Mouse (Mus musculus) layer of hippocampus, adult 18-20 months (tissue): ENCODE measurements around the gene Rusc1. TPM values are rescaled to one million over a fixed set of nuclear protein-coding genes. Genes with fewer than 3 reads are reported as not detected.
"Not testable (repeated sequence)": the region's sequence is repeated elsewhere in the genome, so short reads cannot be mapped to it uniquely, and the experiment has no call there.

Experiments
- DNase-seq, 2 experiments: peaks; one replicate each; pipeline ENCODE4 v3.0.0; 2022; ENCODE audit warnings: low spot score in 2 of 2
- total RNA-seq, 2 experiments: library from RNA; stranded (reverse); gene quantifications; 2 replicates each; pipeline ENCODE4 v1.2.3; 2021

The Rusc1 gene
- total RNA-seq, 2 experiments from 2014 or later, result 128 to 134 TPM

DNA sequence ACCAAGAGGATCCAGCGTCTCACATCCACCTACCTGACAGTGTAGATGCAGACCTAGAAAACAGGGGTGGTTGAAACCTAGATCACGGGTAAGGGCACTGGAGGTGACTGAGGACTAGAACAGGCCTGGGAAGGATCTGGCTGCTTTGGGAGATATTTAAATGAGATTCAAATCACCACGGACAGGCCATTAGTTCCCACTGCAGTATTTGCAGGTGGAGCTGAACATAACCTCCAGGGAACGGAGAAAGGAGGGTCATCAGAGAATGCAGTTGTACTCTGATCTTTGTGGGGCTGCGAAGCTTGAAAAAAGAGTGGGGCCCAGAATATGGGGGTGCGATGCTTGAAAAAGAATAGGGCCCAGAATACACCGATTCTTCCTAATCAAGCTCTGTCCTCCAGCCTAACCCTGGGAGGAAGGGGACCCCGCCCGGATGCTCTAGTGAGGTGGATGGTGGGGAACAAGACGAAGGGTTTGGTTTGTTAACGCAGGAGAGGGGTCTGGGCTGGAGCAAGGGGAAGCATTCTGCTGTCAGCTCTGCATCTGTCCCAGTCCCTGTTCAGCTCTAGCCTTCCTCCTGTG is 511 bp downstream of the Rusc1 start:
- no peak for DNase-seq

DNA sequence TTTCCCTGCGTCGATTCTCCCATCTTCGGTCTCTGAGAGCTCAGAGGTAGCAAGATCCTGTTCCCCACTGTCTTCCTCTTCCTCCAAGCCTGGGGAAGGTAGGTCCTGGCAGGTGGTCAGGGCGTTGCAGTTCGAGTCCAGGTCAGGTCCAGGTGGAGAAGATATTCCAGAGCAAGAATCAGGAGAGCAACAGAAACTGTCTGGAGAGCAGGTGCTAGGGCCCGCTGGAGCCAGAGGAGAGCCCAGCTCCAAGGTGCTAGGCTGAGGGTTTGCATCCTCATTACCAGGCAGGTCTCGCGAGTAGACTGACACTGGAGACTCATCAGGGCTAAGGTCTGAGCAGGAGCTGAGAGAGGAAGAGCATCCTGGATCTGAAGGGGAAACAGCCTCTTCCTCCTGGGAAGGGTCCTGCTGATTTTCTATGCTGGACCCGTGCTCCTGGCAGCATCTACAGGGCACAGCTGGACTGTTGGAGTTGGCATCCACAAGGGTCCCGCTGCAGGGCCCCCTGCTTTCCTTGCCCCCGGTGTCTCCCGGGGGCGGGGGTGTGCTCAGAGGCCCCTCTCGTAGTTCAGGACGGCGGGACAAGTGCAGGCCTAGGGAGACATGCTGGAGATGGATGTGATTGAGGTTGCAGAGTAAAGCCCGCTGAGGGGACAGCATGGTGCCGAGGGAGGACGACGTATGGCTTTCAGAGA is 1.2 kb downstream of the Rusc1 start:
- no peak for DNase-seq

DNA sequence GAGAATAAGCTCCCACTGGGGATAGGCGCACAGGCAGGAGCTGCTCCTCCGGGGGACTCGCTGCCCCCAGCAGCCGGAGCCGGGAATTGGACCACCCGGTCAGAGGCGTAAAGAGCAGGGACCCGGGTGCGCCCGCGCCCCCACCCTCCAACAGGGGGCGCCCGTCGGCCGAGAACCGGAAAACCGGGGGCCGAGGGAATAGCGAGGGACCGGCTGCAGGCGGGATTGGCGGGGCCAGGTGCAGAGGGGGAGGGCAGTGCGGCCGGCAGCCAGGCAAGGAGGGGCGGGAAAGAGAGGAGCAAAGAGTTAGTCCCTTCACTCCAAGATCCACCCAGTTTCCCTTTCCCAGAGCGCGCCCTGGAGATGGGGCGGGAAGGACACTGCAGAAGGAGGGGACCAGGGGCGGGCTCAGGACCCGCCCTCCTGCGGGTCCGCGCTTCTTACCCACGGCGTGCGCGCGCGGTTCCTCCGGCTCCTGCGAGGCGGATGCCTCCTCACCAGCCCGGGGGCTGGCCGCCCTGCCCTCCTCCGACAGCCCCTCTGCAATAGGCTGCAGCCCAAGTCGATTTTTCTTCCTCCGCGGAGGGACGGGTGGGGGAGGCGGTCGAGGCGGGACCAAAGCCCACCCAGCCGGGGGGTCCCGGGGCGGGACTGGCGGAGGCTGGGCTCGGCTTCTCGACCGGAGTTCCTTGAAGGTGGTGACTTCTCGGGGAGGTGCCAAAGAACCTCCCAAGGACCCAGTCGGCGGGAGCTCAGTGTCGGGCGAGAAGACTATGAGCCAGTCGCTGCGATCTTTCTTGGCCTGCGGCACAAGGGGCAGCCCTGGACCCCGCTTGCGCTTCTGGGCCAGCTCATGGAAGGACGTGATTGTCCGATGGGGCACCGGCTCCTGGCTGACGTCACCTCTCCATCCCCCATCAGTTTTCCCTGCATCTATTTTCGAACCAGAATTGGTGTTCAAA is 2.1 kb downstream of the Rusc1 start:
- DNase-seq, result peak; percentile 81 to 83

DNA sequence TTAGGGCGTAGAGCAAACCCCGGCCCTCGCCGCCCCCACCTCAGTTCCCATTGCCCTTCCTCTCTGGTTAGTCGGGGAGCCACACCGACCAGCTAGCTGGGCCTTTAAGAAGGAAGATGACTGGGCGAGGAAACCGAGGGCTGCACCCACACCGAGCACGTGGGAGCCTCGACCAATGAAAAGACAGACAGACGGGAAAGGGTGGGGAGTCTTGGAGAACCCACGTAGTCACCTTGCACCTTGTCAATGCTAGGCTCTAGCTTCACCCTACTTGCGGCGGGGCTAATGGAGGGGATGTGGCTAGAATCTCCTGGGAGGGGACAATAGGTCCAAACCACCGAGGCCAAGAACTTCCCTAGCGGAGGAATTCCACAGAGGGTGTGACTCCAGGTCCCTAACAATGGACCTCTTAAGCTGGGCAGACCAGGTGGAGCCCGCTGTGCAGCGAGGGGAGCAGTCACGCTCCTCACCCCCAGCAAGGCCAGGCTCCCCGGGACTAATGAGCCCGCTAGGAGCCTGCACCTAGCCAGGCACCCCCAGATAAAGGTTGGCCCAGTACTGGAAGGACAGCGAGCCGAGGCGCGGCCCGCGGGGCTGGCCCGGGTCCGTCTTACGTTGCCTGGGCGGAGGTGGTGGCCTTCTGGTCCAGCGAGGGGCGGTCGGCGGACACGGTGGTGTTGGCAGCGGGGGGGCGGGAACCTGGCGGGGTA is 3.1 kb downstream of the Rusc1 start:
- DNase-seq, result peak; percentile 85 to 93

DNA sequence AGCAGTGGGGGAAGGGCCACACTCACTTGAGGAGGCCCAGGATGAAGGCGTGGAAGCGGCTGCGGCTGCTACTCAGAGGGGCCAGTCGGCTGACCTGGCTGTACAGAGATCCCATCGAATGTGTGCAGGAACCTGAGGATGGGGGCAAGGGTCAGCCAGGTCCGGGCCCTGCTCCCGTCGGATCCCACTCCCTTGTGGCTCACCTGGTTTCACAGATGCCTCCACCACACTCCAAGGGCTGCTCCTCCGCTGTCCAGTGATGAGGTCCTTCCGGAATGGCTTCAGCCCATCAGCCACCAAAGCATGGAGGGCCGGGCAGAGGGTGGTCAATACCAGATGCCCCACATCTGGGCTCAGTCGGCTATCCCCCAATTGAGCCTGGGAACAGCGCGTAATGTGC is 4.1 kb downstream of the Rusc1 start:
- DNase-seq, result no peak

DNA sequence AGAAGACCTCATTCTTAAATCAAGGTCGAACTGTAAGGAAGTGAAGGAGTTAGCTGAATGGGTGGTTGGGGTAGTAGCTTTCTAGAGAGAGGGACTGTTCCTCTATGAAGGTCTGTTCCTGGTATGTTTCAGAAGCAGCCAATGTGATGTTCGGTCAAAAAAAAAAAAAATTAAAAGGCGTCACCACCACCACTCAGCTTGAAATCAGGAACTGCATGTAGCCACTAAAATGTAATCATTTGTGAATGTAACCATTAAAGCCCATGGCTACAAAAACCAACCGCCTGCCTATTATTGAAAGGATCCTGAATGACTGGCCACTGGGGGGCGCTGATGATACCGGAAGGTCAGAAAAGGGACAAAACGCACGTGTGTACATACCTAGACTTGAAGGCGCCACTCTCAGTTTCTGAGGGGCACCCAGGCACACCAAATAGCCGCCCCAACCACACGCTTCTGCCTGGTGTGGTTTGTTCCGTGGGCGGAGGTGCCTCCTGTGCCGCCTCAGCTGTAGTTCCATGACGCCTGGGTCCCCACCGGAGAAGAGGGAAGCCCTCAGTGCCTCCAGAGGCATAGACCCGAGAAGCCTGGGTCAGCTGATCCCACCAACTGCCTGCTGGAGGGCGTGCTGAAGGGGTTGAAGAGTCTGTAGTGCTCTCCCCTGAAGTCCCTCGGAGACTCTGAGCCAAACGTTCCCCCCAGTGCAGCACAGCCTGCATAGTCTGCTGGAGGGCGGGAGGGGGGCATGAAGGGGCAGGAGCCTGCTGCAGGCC is 5.6 kb downstream of the Rusc1 start:
- DNase-seq, result peak in 1 of 2 experiments; percentile 83

DNA sequence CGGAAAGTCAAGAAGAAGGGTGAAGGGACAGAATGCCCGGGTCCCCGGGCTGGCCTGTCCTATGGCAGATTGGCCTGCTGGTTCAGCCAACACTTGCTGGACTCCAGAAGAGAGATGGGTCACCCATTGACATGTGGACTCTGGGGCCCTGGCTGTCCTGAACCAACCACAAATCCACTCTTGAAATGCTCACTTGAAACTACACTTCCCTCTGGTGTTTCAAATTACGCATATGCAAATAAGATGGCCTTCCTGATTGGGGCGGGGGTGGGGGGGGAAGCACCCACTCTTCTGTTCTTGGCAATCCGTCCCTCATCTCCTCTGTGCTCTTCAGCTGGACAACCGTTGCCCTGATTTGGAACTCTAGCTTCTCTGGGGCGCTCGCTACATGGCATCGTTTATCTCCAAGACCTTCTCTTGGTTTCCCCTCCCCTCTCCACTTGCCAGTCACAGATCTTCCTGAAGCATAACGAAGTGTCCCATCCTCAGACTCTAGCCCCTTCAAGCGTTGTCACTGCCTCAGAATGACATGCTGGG is 8.4 kb downstream of the Rusc1 start:
- DNase-seq, result no peak

DNA sequence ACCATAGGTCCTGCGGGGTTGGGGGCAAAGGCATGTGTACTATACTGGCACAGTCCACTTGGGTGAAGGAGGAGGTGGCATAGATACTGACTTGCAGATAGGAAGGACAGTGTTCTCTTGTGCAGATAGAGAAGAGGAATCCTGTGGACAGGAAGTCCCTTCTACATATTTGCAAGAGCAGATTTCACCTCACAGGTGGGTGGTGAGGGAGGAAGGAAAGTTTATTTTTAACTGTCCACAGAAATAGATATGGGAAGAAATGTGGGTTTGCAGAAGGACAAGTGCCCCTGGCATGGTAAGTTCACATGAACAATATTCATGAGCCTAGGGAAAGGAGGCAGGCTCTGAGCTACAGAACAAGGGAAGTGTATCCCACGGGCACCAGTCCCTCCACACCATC is 9.0 kb downstream of the Rusc1 start:
- no peak for DNase-seq

DNA sequence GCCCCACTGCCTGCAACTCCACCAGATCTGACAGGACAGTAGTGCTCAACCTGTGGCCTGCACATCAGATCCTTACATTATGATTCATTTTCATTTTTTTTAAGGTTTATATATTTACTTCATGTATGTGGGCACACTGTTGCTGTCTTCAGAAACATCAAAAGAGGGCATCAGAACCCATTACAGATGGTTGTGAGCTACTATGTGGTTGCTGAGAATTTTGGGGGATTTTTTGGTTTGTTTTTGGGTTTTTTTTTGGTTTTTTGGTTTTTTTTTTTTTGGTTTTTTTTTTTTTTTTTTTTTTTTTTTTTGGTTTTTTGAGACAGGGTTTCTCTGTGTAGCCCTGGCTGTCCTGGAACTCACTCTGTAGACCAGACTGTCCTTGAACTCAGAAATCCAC is 10.8 kb downstream of the Rusc1 start:
- DNase-seq, result not testable (repeated sequence)

DNA sequence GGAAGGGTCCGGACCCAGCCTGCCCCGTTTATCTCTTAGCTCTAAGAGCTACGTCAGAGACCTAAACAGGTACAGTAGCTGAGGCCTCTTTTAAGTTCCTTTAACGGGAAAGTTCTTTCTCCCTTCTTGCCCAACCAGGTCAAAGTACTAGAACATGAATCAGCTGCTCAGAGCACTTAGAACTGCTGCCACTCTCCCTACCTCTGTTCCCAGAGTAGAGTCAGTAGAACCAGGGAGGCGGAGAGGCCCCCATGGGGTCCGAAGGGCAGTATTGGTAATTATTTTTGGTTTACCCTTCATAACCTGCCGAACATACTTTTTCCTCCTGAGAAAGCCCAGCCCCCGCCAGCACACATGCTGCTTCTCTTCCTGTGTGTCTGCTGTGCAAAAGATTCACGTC is 15.7 kb downstream of the Rusc1 start:
- no peak for DNase-seq

DNA sequence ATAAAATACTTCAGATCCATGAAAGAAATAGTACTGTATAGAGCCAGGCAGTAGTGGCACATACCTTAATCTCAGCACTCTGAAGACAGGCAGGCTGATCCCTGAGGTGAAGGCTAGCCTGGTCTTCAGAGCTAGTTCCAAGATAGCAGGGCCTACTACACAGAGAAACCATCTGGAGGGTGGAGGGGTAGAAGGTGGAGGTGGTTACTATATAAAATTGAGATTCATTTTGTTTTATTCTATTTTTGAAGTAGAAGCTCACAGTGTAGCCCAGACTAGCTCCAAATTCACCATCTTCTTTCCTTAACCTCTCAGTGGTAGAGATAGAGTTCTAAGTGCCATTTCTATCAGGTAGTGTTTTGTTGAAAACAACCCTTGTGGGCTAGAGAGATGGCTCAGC is 25.8 kb downstream of the Rusc1 start:
- no peak for DNase-seq

DNA sequence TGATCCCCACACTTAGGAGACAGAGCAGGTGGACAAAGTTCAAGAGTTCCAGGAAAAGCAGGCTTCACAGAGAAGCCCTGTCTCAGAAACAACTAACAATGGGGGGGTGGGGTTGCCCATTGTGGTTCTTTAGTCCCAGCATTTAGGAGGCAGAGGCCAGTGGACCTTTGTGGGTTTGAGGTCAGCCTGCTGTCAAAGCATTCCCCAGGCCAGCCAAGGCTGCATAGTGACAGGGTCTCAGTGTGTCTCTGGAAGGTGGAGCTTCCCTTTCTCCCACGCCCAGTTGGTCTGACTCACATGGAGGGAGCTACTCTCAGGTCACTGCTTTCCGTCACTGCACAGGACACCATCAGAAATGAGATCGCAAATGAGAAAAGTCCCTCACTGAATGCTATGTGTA is 31.4 kb downstream of the Rusc1 start:
- DNase-seq, result no peak

DNA sequence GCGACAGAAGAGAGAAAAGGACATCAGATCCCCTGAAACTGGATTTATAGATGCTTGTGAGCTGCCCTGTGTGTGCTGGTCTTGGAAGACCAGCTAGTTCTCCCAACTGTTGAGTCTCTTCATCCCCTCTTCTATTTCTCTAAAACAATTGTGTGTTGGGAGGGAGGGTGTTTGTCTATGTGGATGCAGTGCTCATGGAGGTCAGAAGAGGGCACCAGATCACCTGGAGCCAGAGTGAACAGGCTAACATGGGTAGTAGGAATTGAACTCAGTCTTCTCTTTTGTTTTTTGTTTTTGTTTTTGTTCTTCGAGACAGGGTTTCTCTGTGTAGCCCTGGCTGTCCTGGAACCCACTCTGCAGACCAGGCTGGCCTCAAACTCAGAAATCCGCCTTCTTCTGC is 34.3 kb downstream of the Rusc1 start:
- DNase-seq, result peak in 1 of 2 experiments; percentile 36

DNA sequence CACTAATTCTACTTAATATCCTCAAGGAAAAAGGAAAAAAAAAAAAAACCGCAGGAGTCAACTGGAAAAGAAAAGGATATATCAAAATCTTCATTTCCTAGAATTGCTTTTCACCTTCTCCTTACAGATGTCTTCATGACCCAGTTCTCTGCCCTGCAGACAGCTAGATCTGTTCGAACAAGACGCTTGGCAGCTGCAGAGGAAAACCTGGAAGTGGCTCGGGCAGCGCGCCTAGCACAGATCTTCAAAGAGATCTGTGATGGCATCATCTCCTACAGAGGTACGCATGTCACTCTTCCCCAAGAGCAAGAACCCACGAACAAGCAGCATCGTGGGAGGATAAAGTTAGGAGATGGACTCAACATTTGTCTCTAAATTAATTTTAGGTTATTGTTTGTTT is 34.8 kb downstream of the Rusc1 start:
- DNase-seq, result no peak

DNA sequence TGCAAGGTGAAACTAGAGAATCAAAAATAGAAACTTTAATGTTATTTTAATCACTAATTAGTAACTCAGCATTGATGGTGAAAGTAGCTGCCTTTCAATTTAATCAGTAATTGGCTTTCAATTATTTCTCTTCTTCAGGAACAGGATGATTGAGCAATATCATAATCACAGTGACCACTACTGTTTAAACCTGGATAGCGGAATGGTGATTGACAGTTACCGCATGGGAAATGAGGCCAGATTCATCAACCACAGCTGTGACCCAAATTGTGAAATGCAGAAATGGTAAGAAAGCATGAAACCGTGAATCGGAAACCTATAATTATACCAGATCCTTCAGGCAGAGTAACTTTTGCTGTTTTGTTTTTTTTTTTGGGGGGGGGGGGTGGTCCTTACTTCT is 49.8 kb downstream of the Rusc1 start:
- no peak for DNase-seq

Other genes with a start within 250 kb of the Rusc1 start
- gene Msto1, start 179.3 kb downstream of the Rusc1 start, total RNA-seq, result 10 to 100 TPM; 21.6 to 21.9 TPM
- 10 to 100 TPM; 85.4 to 89.7 TPM for gene Ash1l, start 142.7 kb downstream of the Rusc1 start, total RNA-seq
- gene Dap3, start 142.1 kb downstream of the Rusc1 start, total RNA-seq, result 100 to 1,000 TPM; 111 to 118 TPM
- gene Gm43738, start 7.8 kb upstream of the Rusc1 start, total RNA-seq, result not detected
- 10 to 100 TPM; 83.7 to 91.9 TPM for gene Fdps, start 8.6 kb upstream of the Rusc1 start, total RNA-seq
- under 1 TPM in 1 of 2 experiments, not detected in 1; 0.15 TPM for gene Pklr, start 42.8 kb upstream of the Rusc1 start, total RNA-seq
- 10 to 100 TPM in 1 of 2 experiments, 1 to 10 TPM in 1; 9.6 to 13.1 TPM for gene Hcn3, start 66.9 kb upstream of the Rusc1 start, total RNA-seq
- 10 to 100 TPM; 42.3 to 43.5 TPM for gene Clk2, start 71.5 kb upstream of the Rusc1 start, total RNA-seq
- gene Scamp3, start 84.2 kb upstream of the Rusc1 start, total RNA-seq, result 10 to 100 TPM; 68.5 to 69.8 TPM
- gene Fam189b, start 89.8 kb upstream of the Rusc1 start, total RNA-seq, result 10 to 100 TPM; 49.0 to 59.9 TPM
- gene Gba, start 109.6 kb upstream of the Rusc1 start, total RNA-seq, result 10 to 100 TPM; 57.3 to 59.9 TPM
- 10 to 100 TPM; 30.5 to 30.7 TPM for gene Thbs3, start 121.9 kb upstream of the Rusc1 start, total RNA-seq
- gene Mtx1, start 133.8 kb upstream of the Rusc1 start, total RNA-seq, result 10 to 100 TPM; 84.9 to 91.6 TPM
- gene Muc1, start 135.7 kb upstream of the Rusc1 start, total RNA-seq, result under 1 TPM; 0.71 to 0.84 TPM
- 10 to 100 TPM; 78.0 to 81.3 TPM for gene Krtcap2, start 152.7 kb upstream of the Rusc1 start, total RNA-seq
- gene Trim46, start 153.0 kb upstream of the Rusc1 start, total RNA-seq, result 10 to 100 TPM; 83.1 to 86.0 TPM
- 10 to 100 TPM; 64.2 to 66.9 TPM for gene Dpm3, start 166.0 kb upstream of the Rusc1 start, total RNA-seq
- gene Slc50a1, start 177.3 kb upstream of the Rusc1 start, total RNA-seq, result 10 to 100 TPM; 43.7 to 52.2 TPM
- gene Efna1, start 187.8 kb upstream of the Rusc1 start, total RNA-seq, result 10 to 100 TPM in 1 of 2 experiments, 1 to 10 TPM in 1; 8.4 to 11.4 TPM
- gene Efna3, start 229.7 kb upstream of the Rusc1 start, total RNA-seq, result 10 to 100 TPM; 78.2 to 80.1 TPM
- gene Efna4, start 244.7 kb upstream of the Rusc1 start, total RNA-seq, result under 1 TPM; 0.53 to 0.77 TPM